In genomic region chr4:118178952-118179466, GRCm38 (mm10) we compare ENCODE assay signal across 8 mouse cellular contexts. TPM values are rescaled to one million over a fixed set of nuclear protein-coding genes. Genes with fewer than 3 reads are reported as not detected.
DNase-seq lines count a peak whose midpoint lies in the region; ATAC-seq lines count a peak whose summit lies in the region.

No protein-coding gene starts in this region.

- no peaks in the 10 kb centered on the region for H3K9me3 ChIP-seq in neural tube, embryonic 11.5 days (ENCODE audit: control insufficient read depth, low read length)
- no peaks in the 10 kb centered on the region for H3K9me3 ChIP-seq in forebrain, embryonic 10.5 days
- H3K9me3 ChIP-seq in liver, embryonic 11.5 days (ENCODE audit: control insufficient read depth, low read length), result no peaks in the 10 kb centered on the region

- H3K27me3 ChIP-seq in neural tube, embryonic 11.5 days (ENCODE audit: control insufficient read depth, insufficient read depth, low read length), result no peaks in the 10 kb centered on the region
- H3K27me3 ChIP-seq in forebrain, embryonic 10.5 days (ENCODE audit: poor library complexity, severe bottlenecking), result no peaks in the 10 kb centered on the region
- no peaks in the 10 kb centered on the region for H3K27me3 ChIP-seq in liver, embryonic 11.5 days (replicated peaks; ENCODE audit: control insufficient read depth, insufficient read depth, low read length)

- WGBS in neural tube, embryonic 11.5 days, result 3% methylated on average over 12 of the region's 12 CpGs
- 4% methylated on average over 12 of the region's 12 CpGs for WGBS in forebrain, embryonic 10.5 days
- WGBS in liver, embryonic 11.5 days, result 2% methylated on average over 12 of the region's 12 CpGs

- peaks cover 9% of the 10 kb centered on the region for H3K4me1 ChIP-seq in neural tube, embryonic 11.5 days (ENCODE audit: control insufficient read depth, insufficient read depth, low read length)
- peaks cover 19% of the 10 kb centered on the region for H3K4me1 ChIP-seq in forebrain, embryonic 10.5 days
- H3K4me1 ChIP-seq in liver, embryonic 11.5 days (replicated peaks; ENCODE audit: control insufficient read depth, insufficient read depth, low read length), result peaks cover 7% of the 10 kb centered on the region

- peak overlapping the region; percentile 77 for H3K4me3 ChIP-seq in neural tube, embryonic 11.5 days (ENCODE audit: low read depth, low read length)
- peak overlapping the region; percentile 71 for H3K4me3 ChIP-seq in forebrain, embryonic 10.5 days
- H3K4me3 ChIP-seq in liver, embryonic 11.5 days (ENCODE audit: low read depth, low read length), result peak overlapping the region; percentile 68

- H3K36me3 ChIP-seq in neural tube, embryonic 11.5 days (ENCODE audit: control insufficient read depth, insufficient read depth, low read length), result peaks cover 12% of the 10 kb centered on the region; the same call in 1 of the 2 replicates
- H3K36me3 ChIP-seq in forebrain, embryonic 10.5 days (replicated peaks), result peaks cover 35% of the 10 kb centered on the region
- H3K36me3 ChIP-seq in liver, embryonic 11.5 days (ENCODE audit: control insufficient read depth, insufficient read depth, low read length), result peaks cover 20% of the 10 kb centered on the region

- peak overlapping the region; percentile 87 for H3K9ac ChIP-seq in neural tube, embryonic 11.5 days (ENCODE audit: low read length)
- peak overlapping the region; percentile 74 for H3K9ac ChIP-seq in liver, embryonic 11.5 days (ENCODE audit: low read depth, low read length)

- no peak for ATAC-seq in neural tube, embryonic 11.5 days (ENCODE audit: insufficient read depth, low FRiP score, low TSS enrichment)
- ATAC-seq in liver, embryonic 11.5 days (replicated peaks; ENCODE audit: low FRiP score), result no peak

- peak overlapping the region; percentile 73 for H3K4me2 ChIP-seq in neural tube, embryonic 11.5 days (ENCODE audit: low read depth)
- H3K4me2 ChIP-seq in liver, embryonic 11.5 days, result peak overlapping the region; percentile 62

- peak overlapping the region; percentile 88; the same call in 1 of the 2 replicates for H3K27ac ChIP-seq in neural tube, embryonic 11.5 days (ENCODE audit: low read depth, low read length)
- H3K27ac ChIP-seq in forebrain, embryonic 10.5 days, result peak overlapping the region; percentile 95
- peak overlapping the region; percentile 75; the same call in 1 of the 2 replicates for H3K27ac ChIP-seq in liver, embryonic 11.5 days (ENCODE audit: low read depth, low read length)

- no peak for DNase-seq in neural tube, embryonic 11.5 days (ENCODE audit: low spot score)
- no peak for DNase-seq in neural tube, embryonic 10.5 days (ENCODE audit: extremely low spot score, low spot score)
- no peak for DNase-seq in forebrain, embryonic 10.5 days (ENCODE audit: extremely low spot score, low spot score)
- no peak for DNase-seq in liver, embryonic 11.5 days (ENCODE audit: low spot score)
- peak; percentile 38 for DNase-seq in testis, postnatal 14 days (ENCODE audit: low spot score)
- no peak for DNase-seq in gastrocnemius, postnatal 10 days
- DNase-seq in cerebellum, adult 8-10 months, result no peak
- no peak for DNase-seq in cerebellum, adult 18-20 months

RNA-seq across cellular contexts. Expression of gene Kdm4a, which starts 0.8 kb away (rescaled TPM):
- 65.4 and 68.0 TPM in 2 replicates for polyA plus RNA-seq in neural tube, embryonic 11.5 days (2014; fragmentation: Nextera tagmentation; extraction: Ambion mirVana)
- polyA plus RNA-seq in forebrain, embryonic 10.5 days (2016; fragmentation: Nextera tagmentation; extraction: Ambion mirVana), result 30.3 and 32.9 TPM in 2 replicates
- 22.8 and 23.6 TPM in 2 replicates for polyA plus RNA-seq in liver, embryonic 11.5 days (2014; fragmentation: Nextera tagmentation; extraction: Ambion mirVana)
- 10 to 100 TPM; 26.4 to 28.0 TPM for total RNA-seq in gastrocnemius, postnatal 10 days (2021)

RNA-seq across cellular contexts. Expression of gene St3gal3, which starts 44.3 kb away (rescaled TPM):
- 4.9 and 5.2 TPM in 2 replicates for polyA plus RNA-seq in neural tube, embryonic 11.5 days (2014; fragmentation: Nextera tagmentation; extraction: Ambion mirVana)
- 5.8 and 5.9 TPM in 2 replicates for polyA plus RNA-seq in forebrain, embryonic 10.5 days (2016; fragmentation: Nextera tagmentation; extraction: Ambion mirVana)
- 4.1 and 4.5 TPM in 2 replicates for polyA plus RNA-seq in liver, embryonic 11.5 days (2014; fragmentation: Nextera tagmentation; extraction: Ambion mirVana)
- total RNA-seq in gastrocnemius, postnatal 10 days (2021), result 10 to 100 TPM; 40.9 to 48.9 TPM
